Mouse (Mus musculus) stomach, embryonic 16.5 days (tissue): ENCODE data around the gene Rnf39. TPM values are rescaled to one million over a fixed set of nuclear protein-coding genes. Genes with fewer than 3 reads are reported as not detected.
A peak's percentile ranks its signal among the peaks of the same experiment; 100 is the strongest.

Experiments
- ATAC-seq: fragments of 200-750 bp; cut with Nextera tagmentation; 2 replicates; pipeline ENCODE4 v1.8.0; 2017; ENCODE audit warnings: moderate number of reproducible peaks, moderate TSS enrichment; ENCODE audit not compliant: insufficient read depth, low FRiP score
- H3K27ac ChIP-seq: fragments of 300-500 bp; sonication (generic); 2 replicates; pipeline ENCODE4 v1.5.1; 2014; ENCODE audit warnings: low read length
- H3K27me3 ChIP-seq: fragments of 300-500 bp; sonication (generic); 2 replicates; pipeline ENCODE4 v1.6.1; 2014; ENCODE audit warnings: low read length, control low read depth, mixed read lengths; ENCODE audit not compliant: control insufficient read depth, insufficient read depth
- H3K36me3 ChIP-seq: fragments of 300-500 bp; sonication (generic); 2 replicates; pipeline ENCODE4 v1.6.1; 2014; ENCODE audit warnings: low read length; ENCODE audit not compliant: control insufficient read depth, insufficient read depth
- H3K4me1 ChIP-seq: fragments of 300-500 bp; sonication (generic); 2 replicates; pipeline ENCODE4 v1.6.1; 2014; ENCODE audit warnings: low read length, control low read depth, mixed read lengths; ENCODE audit not compliant: control insufficient read depth, insufficient read depth
- H3K4me2 ChIP-seq: fragments of 300-500 bp; sonication (generic); 2 replicates; pipeline ENCODE4 v1.6.1; 2014; ENCODE audit warnings: low read depth, low read length, mixed read lengths
- H3K4me3 ChIP-seq: fragments of 300-500 bp; sonication (generic); replicated peaks from 2 replicates; pipeline ENCODE4 v1.5.1; 2014; ENCODE audit warnings: mild to moderate bottlenecking, low read length
- H3K9ac ChIP-seq: fragments of 300-500 bp; sonication (generic); 2 replicates; pipeline ENCODE4 v1.6.1; 2014; ENCODE audit warnings: low read length
- H3K9me3 ChIP-seq: fragments of 300-500 bp; sonication (generic); replicated peaks from 2 replicates; pipeline ENCODE4 v1.6.1; 2016; ENCODE audit warnings: low read length, control low read depth; ENCODE audit not compliant: control insufficient read depth
- WGBS: fragments of 180-500 bp; shearing (Covaris S2); extraction: QIAGEN DNeasy Blood & Tissue Kit; methylation state at CpG from one replicate; pipeline ENCODE4 v1.1.7; 2014; 5-methylcytosine and 5-hydroxymethylcytosine counted together
- polyA plus RNA-seq: library from polyadenylated mRNA; unstranded; fragments of >200 nt; fragmentation: Nextera tagmentation; extraction: Ambion mirVana; gene quantifications from 2 replicates; pipeline ENCODE4 v1.2.1, GENCODE M21; 2015

Rnf39 gene
- polyA plus RNA-seq, 1 experiment from 2014 or later: 3.4 TPM

GRCm38 (mm10) chr17:36970316-36970890 lies 27.7 kb downstream of the Rnf39 start:
- WGBS: 70% methylated on average over 14 of the region's 14 CpGs
- Histone ChIP-seq H3K27ac (no peak overlapping the region), H3K4me2 (no peak overlapping the region), H3K4me3 (no peak overlapping the region), H3K9me3 (no peaks in the 10 kb centered on the region), H3K4me1 (no peaks in the 10 kb centered on the region), H3K27me3 (no peaks in the 10 kb centered on the region), H3K36me3 (no peaks in the 10 kb centered on the region), H3K9ac (no peak overlapping the region)
- ATAC-seq: no peak

GRCm38 (mm10) chr17:36971172-36971850 lies 28.6 kb downstream of the Rnf39 start:
- no peak overlapping the region for H3K27ac ChIP-seq
- no peaks in the 10 kb centered on the region for H3K9me3 ChIP-seq
- no peak overlapping the region for H3K9ac ChIP-seq
- H3K4me1 ChIP-seq: no peaks in the 10 kb centered on the region
- no peak for ATAC-seq
- no peaks in the 10 kb centered on the region for H3K27me3 ChIP-seq
- H3K36me3 ChIP-seq: no peaks in the 10 kb centered on the region
- no peak overlapping the region for H3K4me2 ChIP-seq
- WGBS: 85% methylated on average over 6 of the region's 6 CpGs
- H3K4me3 ChIP-seq: no peak overlapping the region

GRCm38 (mm10) chr17:36972791-36973190 lies 30.1 kb downstream of the Rnf39 start:
- Histone ChIP-seq H3K4me1 (no peaks in the 10 kb centered on the region), H3K9me3 (no peaks in the 10 kb centered on the region), H3K9ac (no peak overlapping the region), H3K4me3 (no peak overlapping the region), H3K36me3 (no peaks in the 10 kb centered on the region), H3K27me3 (no peaks in the 10 kb centered on the region), H3K4me2 (no peak overlapping the region), H3K27ac (no peak overlapping the region)
- ATAC-seq: no peak
- WGBS: 74% methylated on average over 3 of the region's 3 CpGs

- ATAC-seq: no peak
These were observed 30.6 kb downstream of the Rnf39 start for GRCm38 (mm10) chr17:36973271-36973787.

GRCm38 (mm10) chr17:36981221-36981813 lies 38.6 kb downstream of the Rnf39 start, which contains the start of gene 2410137M14Rik:
Gene 2410137M14Rik, minus strand, starts transcription at chr17:36981237.
- ATAC-seq: no peak
- H3K4me2 ChIP-seq: peak within 1 kb of the TSS; percentile 42
- H3K9me3 ChIP-seq: no peaks in the 10 kb centered on the region
- H3K9ac ChIP-seq: no peak within 1 kb of the TSS
- H3K36me3 ChIP-seq: no peaks in the 10 kb centered on the region
- WGBS: 10% methylated on average over 18 of the region's 18 CpGs
- H3K27ac ChIP-seq: no peak within 1 kb of the TSS
- H3K4me1 ChIP-seq: peaks cover 13% of the 10 kb centered on the region
- H3K27me3 ChIP-seq: no peaks in the 10 kb centered on the region
- H3K4me3 ChIP-seq: 0 out of 2 replicates have a peak within 1 kb of the TSS, but pooled peaks have one; percentile 10

More at GRCm38 (mm10) chr17:36973271-36973787, 30.6 kb downstream of the Rnf39 start:
- Histone ChIP-seq H3K27me3 (no peaks in the 10 kb centered on the region), H3K9me3 (no peaks in the 10 kb centered on the region), H3K4me3 (no peak overlapping the region), H3K4me2 (no peak overlapping the region), H3K9ac (no peak overlapping the region), H3K27ac (no peak overlapping the region), H3K36me3 (no peaks in the 10 kb centered on the region), H3K4me1 (no peaks in the 10 kb centered on the region)
- 72% methylated on average over 8 of the region's 8 CpGs for WGBS

- 3% methylated on average over 4 of the region's 4 CpGs for WGBS
- Histone ChIP-seq H3K9ac (no peak overlapping the region), H3K27ac (no peak overlapping the region), H3K4me1 (peaks cover 13% of the 10 kb centered on the region), H3K9me3 (no peaks in the 10 kb centered on the region), H3K4me3 (0 out of 2 replicates have a peak overlapping the region, but pooled peaks have one; percentile 10), H3K27me3 (no peaks in the 10 kb centered on the region), H3K4me2 (peak overlapping the region; percentile 42), H3K36me3 (no peaks in the 10 kb centered on the region)
- no peak for ATAC-seq
These were observed 39.1 kb downstream of the Rnf39 start for GRCm38 (mm10) chr17:36981845-36982244.

GRCm38 (mm10) chr17:36982253-36983155 lies 39.8 kb downstream of the Rnf39 start:
- Histone ChIP-seq H3K9ac (no peak overlapping the region), H3K4me1 (peaks cover 13% of the 10 kb centered on the region), H3K27ac (no peak overlapping the region), H3K9me3 (no peaks in the 10 kb centered on the region), H3K27me3 (peaks cover 3% of the 10 kb centered on the region; the same call in 1 of the 2 replicates), H3K4me3 (no peak overlapping the region), H3K4me2 (no peak overlapping the region), H3K36me3 (no peaks in the 10 kb centered on the region)
- WGBS: 27% methylated on average over 5 of the region's 5 CpGs
- no peak for ATAC-seq

- Histone ChIP-seq H3K27me3 (peaks cover 21% of the 10 kb centered on the region), H3K4me1 (no peaks in the 10 kb centered on the region), H3K4me3 (peak overlapping the region; percentile 2), H3K9ac (no peak overlapping the region), H3K36me3 (no peaks in the 10 kb centered on the region), H3K27ac (no peak overlapping the region), H3K4me2 (peak overlapping the region; percentile 23), H3K9me3 (no peaks in the 10 kb centered on the region)
- peak; percentile 17; the same call in 1 of the 2 replicates for ATAC-seq
- 5% methylated on average over 24 of the region's 24 CpGs for WGBS
These were observed 45.8 kb downstream of the Rnf39 start for GRCm38 (mm10) chr17:36988475-36988874.
